Comparison of ENCODE assay signal across 11 mouse cellular contexts in the genomic region with DNA sequence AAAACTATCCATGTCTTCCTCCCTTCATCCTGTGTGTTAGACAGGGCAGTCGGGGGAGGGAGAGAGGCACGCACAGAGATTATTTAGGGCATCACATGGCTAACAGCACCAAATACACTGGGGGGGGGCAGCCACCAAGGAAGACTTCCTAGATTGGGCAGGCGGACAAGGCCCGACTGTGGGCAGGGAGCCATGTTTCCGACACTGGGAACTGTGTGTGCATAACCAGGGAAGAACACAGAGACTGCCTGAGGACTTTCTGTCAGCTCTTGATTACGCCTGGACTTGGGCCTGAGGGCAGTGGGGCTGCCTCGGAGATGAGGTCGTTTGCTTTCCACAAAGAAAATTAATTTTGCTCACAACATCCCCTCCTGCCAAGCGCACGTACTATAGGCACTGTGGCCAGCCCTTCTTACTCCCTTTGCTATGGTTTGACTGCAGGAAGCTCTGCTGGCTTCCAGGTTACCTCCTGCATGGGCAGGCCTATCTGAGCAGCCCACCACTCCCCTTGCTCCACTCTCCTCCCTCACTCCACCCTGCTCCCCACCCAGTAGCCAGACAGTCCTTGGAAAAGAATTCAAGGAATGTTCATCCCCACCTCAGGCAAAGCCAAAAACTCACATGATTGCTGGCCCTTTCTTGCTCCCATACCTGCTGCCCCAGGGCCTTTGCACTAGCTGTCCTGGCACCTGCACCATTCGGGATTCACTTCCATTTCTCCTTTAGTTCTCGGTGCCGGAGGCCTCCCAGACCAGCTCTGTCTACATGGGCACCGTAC. TPM values are rescaled to one million over a fixed set of nuclear protein-coding genes. Genes with fewer than 3 reads are reported as not detected.
A peak's percentile ranks its signal among the peaks of the same experiment; 100 is the strongest.
DNase-seq lines count a peak whose midpoint lies in the region; ATAC-seq lines count a peak whose summit lies in the region.
"Had no signal": no experiment of that assay in that cellular context is flagged by ENCODE, and none has a peak within 500 bp of the region (broad histone marks: within the 10 kb centered on the region; RNA-seq: fewer than 3 reads in every experiment).

No protein-coding gene starts in this region.

- H3K4me1 ChIP-seq in limb, embryonic 12.5 days (replicated peaks), result peaks cover 28% of the 10 kb centered on the region

- no peaks in the 10 kb centered on the region for H3K27me3 ChIP-seq in limb, embryonic 12.5 days
- H3K27me3 ChIP-seq: limb, embryonic 15.5 days had no signal

- no peak overlapping the region for H3K9ac ChIP-seq in limb, embryonic 12.5 days (replicated peaks)
- H3K9ac ChIP-seq: limb, embryonic 15.5 days had no signal

- no peak for ATAC-seq in limb, embryonic 12.5 days (ENCODE audit: insufficient number of reproducible peaks, insufficient read depth, low FRiP score, low TSS enrichment, low read depth)

- H3K36me3 ChIP-seq in limb, embryonic 12.5 days, result peaks cover 18% of the 10 kb centered on the region

- H3K9me3 ChIP-seq in limb, embryonic 12.5 days, result no peaks in the 10 kb centered on the region
- H3K9me3 ChIP-seq: limb, embryonic 15.5 days had no signal

- WGBS in limb, embryonic 12.5 days, result 71% methylated on average over 14 of the region's 14 CpGs

- DNase-seq in heart, adult 11 months, result peak; percentile 95
- no peak for DNase-seq in heart, postnatal 4 days
- peak; percentile 23 to 51 for DNase-seq in lung, postnatal 4 days
- DNase-seq in lung, postnatal 25 days (ENCODE audit: low spot score), result no peak
- DNase-seq in R1 (ENCODE audit: low read depth, low spot score), result peak; percentile 92
- no peak for DNase-seq in left cerebral cortex, postnatal 36 days (ENCODE audit: low spot score in 2 of 2)
- DNase-seq in ovary, postnatal 36 days (ENCODE audit: low spot score), result no peak
- DNase-seq: thymus, postnatal 14 days had no signal

- H3K27ac ChIP-seq in limb, embryonic 12.5 days, result peak overlapping the region; percentile 24; the same call in 1 of the 2 replicates
- H3K27ac ChIP-seq: limb, embryonic 15.5 days had no signal

- intact Hi-C loops in left cerebral cortex, postnatal 36 days (cut with DNase I), result no loop called here

- no peak overlapping the region for H3K4me3 ChIP-seq in limb, embryonic 12.5 days (replicated peaks)
- H3K4me3 ChIP-seq: limb, embryonic 15.5 days had no signal

- no peak overlapping the region for H3K4me2 ChIP-seq in limb, embryonic 12.5 days
- H3K4me2 ChIP-seq: limb, embryonic 15.5 days had no signal

RNA-seq across cellular contexts. Expression of a gene that starts 17.2 kb away (rescaled TPM):
- total RNA-seq in heart, postnatal 4 days (2021), result 1 to 10 TPM; 4.8 to 5.3 TPM
- polyA plus RNA-seq in limb, embryonic 12.5 days (2016; fragmentation: Nextera tagmentation; extraction: Ambion mirVana), result 10.0 and 11.3 TPM in 2 replicates
- 1 to 10 TPM; 2.5 to 4.4 TPM for total RNA-seq in left cerebral cortex, postnatal 36 days (2021)

RNA-seq across cellular contexts. Expression of a gene that starts 58.1 kb away (rescaled TPM):
- not detected for total RNA-seq in heart, postnatal 4 days (2021)
- not detected in 2 replicates for polyA plus RNA-seq in limb, embryonic 12.5 days (2016; fragmentation: Nextera tagmentation; extraction: Ambion mirVana)
- not detected for total RNA-seq in left cerebral cortex, postnatal 36 days (2021)
- total RNA-seq: hematopoietic stem cell, adult 5-6 weeks had no signal

Comparison
In these comparisons a context has a peak if more than half of its experiments do, and no peak if none do; other contexts are left out.
1. DNase-seq: peak in heart, adult 11 months (single experiment), lung, postnatal 4 days (2 of 2) and R1 (single experiment); none in heart, postnatal 4 days (single experiment), lung, postnatal 25 days (single experiment), left cerebral cortex, postnatal 36 days (0 of 2) and ovary, postnatal 36 days (single experiment).